Mouse (Mus musculus) E14TG2a.4 (cell line): Measurements from ENCODE around the gene Tgoln1.

ENCODE experiments used
- CTCF ChIP-seq: conservative IDR thresholded peaks from 2 replicates; pipeline ENCODE4 v1.5.1; 2014; ENCODE audit warnings: low read length
- NANOG ChIP-seq: IDR thresholded peaks from 2 replicates; pipeline ENCODE4 v1.6.1; 2014; ENCODE audit warnings: borderline replicate concordance, low read length, mixed read lengths
- POU5F1 ChIP-seq: IDR thresholded peaks from 2 replicates; pipeline ENCODE4 v1.6.1; 2014; ENCODE audit warnings: low read length, borderline replicate concordance

DNA sequence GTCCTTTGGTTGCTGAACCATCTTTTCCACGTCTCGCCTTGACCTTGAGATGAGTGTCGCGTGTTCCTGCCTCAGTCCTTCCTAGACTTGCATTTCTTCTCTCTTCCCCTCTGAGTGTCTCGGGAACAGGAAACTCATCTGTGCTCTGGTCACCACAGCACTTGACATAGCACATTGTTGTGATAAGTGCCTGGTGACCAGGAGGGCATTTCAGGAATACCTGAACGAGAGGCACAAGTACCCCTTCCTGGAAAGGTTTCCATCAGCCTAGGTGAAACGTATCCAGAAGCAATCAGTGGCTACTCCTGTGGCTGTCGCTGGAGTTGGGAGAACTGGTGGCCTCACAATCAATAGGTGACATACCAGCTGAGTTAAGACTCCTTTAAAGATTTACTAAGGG, 47.5 kb upstream of the Tgoln1 start:
- TF ChIP-seq CTCF (no peak), POU5F1 (no peak), NANOG (no peak)
